Mouse (Mus musculus) right cerebral cortex, postnatal 10 days (tissue): ENCODE results near the gene Mymx.

Experiments
- DNase-seq, 2 experiments: peaks; one replicate each; pipeline ENCODE4 v3.0.0; 2021; ENCODE audit warnings: low spot score in 2 of 2

Mymx gene

DNA sequence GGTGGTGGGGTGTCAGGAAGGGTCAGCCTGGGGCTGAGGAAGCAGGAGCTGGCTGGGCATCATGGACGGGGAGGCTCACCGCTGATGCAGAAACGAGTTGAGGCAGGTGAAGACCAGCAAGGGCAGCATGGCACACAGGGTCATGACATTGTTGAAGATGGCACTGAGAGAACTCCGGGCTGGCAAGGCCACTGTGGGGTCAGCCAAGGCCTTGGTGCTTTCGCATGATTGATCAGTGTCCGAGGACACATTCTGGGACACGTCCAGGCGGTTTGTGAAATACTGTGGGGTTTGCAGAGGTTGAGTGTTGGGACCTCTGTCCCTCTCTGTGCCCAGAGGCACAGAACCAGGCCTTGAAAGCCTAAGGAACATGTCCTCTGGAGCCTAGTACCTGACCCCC is 12.1 kb downstream of the Mymx start:
- peak in 1 of 2 experiments; percentile 26 for DNase-seq

DNA sequence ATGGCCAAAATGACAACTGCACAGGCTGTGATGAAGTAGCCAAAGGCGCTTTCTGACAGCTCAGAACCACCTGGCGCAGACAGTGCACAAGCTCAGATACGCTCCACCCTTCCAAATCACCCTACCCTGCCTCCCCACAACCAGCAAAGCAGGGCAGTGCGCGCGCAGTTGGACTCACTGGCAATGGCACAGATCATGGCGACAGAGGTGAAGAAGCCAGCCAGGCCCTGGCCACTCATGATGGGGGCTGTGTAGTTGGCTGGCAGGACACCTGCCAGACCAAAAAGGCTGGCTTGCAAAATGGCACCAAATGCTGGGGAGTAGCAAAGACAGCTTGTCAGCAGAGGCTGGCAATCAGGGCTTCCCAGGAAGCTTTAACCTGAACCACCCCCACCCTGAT is 12.7 kb downstream of the Mymx start:
- DNase-seq: peak in 1 of 2 experiments; percentile 20

DNA sequence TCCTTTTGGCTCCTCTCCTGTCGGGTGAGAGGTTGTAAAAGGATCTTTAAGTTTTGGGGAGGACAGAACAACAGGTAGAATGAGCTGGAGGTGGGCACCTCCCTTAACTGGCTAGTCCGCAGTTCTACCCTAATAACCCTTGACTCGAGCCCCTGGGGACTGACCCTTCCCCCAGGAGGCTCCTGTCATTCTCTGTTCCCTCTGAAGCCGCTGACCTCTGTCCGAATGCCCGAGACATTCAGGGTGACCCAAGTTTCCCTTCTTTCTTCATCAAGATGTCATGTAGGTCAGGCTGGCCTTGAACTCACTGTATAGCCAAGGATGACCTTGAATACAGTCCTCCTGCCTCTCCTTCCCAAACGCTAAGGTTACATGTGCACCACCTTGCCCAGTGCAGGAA is 13.5 kb downstream of the Mymx start:
- no peak for DNase-seq

DNA sequence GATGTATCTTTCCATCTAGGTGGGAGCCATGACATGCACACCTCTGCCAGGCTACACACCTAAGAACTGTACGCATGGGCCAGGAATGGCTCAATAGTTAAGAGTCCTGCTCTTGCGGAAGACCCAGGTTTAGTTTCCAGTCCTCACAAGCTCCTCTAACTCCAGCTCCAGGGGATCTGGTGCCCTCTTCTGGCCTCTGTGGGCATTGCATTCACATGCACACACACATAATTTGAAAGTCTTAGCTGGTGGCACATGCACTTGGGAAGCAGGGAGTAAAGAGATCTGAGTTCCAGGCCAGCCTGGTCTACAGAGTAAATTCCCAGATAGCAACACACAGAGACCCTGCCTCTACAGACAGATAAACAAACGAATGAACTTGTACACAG is 15.5 kb downstream of the Mymx start:
- DNase-seq: no peak

DNA sequence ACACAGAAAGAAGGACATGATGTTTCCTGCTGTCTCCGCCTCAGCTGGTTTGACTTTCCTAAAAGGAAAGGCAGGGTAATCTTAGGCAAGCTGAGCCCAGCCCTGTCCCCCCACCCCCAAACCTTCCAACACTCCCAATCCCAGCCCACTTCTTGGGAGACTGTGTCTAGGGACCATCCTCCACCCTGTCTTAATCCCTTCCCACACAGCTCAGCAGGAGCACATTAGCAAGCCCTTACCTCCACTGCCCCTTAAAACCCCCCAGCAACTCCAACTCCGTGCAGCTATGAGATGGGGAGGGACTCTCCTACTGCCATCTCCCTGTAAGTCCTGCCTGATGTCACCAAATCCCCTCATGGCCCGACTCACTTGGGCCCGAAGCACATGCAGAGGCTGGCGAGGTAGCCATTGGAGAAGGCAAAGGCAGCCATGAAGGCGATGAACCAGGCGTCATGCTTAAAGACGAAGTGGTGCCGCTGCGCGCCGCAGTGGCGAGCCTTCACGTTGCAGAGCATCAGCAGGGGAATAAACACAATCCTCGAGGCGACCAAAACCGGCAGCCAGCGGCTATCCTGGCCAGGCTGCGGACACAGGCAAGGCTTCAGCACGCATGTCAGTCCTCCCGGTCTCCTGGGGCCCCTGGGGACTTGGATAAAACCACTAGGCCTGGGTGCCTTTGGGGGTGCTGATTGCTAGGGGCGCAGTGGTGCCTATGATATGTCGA is 16.0 kb downstream of the Mymx start:
- no peak for DNase-seq

DNA sequence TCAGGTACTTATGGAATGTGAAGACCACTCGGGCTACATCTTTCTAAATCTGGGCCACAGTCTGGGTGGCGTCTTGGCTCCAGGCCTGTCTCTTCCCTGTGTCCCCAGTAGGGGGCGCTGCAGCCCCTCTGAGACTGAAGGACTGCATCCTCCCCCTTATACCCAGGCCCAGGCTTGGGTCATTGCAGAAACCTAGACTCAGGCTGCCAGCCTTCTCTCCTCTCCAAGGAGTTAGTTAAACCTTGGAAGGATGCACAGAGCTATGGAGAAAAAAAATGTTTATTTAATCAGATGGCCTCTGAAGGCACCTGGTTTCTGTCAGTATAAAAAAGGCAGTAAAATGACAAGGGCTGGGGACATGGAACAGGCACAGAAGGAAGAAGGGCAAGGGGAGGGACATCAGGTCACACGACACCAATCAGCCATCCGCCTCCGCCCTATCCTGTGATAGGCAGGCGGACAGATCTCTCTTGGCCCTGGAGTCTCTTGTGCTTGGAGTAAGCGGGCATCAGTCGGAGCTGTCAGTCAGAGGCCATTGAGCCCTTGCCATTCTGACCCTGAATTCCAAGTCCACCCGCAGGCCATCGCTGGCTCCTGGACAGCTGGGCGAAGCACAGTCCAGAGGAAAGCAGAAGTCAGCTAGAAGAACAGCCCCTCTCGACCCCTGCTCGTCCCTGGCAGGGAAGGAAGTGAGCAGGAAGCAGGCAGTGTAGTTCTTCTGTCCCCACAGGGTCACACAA is 16.8 kb downstream of the Mymx start:
- peak; percentile 86 for DNase-seq

DNA sequence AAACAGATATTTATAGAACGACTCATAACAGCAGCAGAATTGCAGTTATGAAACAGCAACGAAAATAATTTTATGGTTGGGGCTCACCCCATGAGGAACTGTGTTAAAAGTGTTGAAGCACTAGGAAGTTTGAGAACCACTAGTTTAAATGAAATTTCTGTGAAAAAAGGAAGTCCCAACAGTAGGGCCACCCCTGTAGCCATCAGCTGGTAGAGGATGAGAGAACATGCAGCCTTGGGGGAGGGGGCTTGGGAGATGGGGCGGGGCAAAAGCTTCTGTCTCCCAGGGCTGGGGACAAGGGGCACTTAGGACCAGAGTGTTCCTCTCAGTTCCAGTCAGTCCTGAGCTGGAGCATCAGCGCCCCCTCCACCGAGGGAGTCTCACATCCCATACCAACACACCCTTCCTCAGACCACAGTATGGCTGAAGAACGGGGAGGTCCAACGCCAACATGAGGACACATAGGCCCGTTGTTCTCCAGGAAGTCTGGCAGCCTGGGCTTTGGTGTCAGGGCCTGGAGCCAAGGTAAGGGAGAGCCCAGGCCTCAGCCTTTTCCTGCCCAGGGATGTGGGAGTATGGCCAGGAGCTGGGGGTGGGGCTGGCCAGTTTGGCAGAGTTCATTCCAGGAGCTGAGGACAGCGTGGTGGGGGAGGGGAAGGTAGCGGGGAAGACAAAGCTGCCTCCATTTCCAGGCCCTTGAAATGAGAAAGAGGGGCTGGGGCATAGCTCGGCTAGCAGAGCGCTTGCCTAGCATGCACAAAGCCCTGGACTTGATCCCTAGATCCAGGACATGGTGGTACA is 17.6 kb downstream of the Mymx start:
- DNase-seq: peak; percentile 91 to 92

DNA sequence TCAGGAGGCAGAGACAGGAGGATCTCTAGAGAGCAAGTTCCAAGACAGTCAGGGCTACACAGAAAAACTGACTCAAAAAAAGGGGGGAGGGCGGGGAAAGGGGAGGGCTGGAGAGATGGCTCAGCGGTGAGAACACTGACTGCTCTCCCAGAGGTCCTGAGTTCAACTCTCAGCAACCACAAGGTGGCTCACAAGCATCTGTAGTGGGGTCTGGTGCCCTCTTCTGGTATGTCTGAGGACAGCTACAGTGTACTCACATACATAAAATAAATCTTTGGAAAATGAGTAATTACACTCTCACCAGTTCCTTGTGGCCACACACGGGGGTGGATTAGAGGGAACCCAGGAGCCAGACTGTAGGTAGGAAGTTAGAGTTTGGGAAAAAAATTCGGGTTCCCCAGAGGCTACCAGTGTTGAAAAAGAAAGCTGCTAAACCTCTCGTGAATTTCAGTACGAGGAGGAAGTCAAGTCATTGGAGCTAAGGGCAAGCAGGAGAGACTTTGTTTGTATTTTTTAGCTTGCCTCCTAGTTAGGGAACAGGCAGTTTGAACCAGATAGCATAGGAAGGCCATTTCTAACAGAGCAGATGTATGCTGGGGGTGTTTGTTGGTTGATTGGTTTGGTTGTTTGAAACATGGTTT is 19.1 kb downstream of the Mymx start:
- DNase-seq: no peak

DNA sequence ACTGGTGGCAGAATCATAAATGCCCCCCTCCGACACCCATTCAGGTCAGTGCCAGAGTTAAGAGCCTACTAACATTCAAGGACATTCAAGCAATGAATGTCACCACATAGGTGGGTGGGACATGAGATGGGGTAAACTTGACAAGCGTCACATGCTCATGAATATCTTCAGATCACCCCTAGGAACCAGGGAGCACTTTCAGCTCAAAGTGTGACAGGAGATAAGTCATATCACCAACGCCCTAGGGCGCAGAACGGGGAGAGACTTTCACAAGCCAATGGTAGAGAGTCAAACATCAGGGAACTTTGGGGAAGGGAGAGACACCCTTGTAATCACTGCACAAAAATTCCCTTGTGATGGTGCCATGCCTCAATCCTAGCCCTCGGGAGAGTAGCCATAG is 19.7 kb downstream of the Mymx start:
- DNase-seq: no peak

DNA sequence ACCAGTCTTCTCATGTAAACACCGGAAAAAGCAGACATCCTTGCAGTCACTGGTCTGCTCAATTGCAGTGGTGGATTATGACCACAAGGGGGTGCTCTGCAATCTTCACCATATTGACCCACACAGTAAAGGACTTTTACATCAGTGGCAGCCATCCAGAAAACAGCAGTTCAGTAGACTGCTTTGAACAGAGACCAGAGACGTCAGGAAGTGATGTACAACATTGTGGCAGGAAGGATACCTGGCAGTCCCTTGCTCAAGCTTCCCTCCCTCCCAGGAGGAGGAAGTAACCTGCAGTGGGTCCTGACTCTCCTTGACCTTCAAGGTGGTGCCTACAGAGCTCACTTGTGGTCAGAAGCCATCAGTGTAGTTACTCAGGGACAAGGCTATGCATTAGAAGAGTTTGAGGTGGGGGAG is 20.3 kb downstream of the Mymx start:
- peak; percentile 76 to 79 for DNase-seq

DNA sequence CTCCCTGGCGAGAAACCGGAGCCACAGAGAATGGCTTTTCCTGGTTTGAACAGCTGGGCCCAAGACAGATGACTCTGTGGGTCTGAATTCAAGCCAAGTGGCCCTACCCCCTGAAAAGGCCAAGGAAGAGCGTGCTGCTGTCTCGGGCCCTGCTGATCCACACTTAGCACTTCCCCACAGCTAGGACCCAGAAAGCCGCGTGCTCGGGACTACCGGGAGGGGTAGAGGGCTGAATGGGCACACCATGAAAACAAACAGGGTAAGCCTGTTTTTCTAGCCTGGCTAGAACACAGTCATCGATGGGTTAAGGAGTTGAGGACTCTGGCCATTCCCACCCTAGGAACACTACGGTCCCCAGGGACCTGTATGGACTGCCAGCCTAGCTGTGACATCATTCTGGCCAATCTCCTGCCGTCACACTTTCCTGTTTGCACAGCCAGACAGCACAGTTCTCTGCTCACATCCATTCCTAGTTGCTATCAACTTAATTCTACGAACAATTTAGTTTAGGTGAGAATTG is 20.9 kb downstream of the Mymx start:
- DNase-seq: peak in 1 of 2 experiments; percentile 36

DNA sequence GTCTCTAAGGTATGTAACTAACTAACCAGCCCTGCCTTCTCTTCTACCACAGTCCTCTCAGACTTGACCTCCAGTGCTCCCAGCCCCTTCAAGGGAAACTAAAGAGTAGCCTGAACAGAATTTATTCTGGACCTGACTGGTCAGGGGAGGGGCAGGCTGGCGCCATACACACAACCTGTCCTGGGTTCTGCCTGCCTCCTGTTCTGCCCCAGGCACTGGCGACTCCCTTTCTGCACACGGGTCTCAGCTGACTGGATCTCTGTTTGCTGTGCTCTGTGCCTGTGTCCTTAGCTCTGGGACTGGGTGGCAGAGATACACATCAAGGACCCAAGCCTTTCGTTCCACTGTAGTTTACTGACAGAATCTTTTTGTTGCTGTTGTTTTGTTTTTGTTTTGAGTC is 22.3 kb downstream of the Mymx start:
- DNase-seq: no peak

DNA sequence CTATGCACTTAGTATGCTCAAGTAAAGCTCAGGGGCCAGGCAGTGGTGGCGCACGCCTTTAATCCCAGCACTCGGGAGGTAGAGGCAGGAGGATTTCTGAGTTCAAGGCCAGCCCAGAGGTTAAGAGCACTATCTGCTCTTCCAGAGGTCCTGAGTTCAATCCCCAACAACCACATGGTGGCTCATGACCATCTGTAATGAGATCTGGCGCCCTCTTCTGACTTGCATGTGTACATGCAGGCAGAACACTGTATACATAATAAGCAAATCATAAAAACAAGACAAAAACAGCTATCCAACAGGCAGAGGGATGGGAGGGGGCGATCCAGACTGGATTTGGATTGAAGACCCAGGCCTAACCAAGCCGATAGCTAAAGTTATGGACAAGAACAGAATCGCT is 23.1 kb downstream of the Mymx start:
- DNase-seq: no peak

DNA sequence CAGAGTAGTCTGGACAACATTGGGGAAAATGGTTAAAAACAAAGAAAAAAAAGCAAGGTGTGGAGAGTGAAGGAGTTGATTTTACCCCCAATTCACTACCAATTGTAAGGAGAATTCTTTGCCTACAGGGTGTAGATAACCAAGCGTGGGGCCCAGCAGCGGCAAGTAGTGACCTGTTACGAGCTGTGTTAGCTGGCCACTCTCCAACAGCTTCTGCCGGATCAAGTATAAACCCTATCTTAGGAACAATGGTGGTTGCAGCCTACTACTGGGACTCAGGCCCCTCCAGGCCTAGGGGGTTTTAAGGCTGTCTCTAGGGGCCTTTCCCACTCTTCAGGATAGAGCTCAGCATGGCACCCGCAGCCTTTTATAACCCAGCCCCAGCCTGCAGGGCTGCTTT is 23.7 kb downstream of the Mymx start:
- DNase-seq: no peak

DNA sequence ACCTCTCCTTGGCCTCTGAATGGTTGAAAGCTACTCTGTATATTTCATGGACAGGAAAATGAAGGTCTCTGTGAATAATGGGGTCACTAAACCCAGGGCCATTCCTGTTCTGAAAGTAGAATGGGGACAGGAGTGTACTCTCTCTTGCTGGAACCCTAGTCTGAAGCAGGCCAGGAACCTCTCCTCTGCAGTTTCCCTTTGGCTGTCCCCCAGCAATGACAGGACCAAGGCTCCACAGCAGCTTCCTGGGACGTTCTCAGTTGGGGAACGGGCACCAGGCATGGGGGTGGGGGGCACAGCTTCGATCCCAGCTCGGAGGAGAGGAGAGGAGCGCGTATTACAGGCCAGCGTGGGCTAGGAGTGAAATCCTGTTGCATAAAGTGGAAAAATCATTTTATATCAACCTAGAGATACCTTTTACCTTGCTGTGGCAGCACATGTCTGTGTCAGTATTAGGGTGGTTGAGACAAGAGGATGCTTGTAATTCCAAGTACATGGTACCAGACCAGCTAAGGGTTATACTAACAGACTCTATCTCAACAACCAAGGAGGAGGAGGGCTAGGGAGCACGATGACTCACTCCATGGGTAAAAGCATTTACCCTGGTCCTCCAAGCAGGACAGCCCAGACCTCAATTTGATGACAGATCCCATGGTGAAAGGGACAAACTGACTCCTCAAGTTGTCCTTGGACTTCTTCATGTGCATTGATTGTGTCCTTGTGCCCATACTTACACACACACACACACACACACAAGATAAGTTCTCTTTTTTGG is 26.6 kb downstream of the Mymx start:
- no peak for DNase-seq

DNA sequence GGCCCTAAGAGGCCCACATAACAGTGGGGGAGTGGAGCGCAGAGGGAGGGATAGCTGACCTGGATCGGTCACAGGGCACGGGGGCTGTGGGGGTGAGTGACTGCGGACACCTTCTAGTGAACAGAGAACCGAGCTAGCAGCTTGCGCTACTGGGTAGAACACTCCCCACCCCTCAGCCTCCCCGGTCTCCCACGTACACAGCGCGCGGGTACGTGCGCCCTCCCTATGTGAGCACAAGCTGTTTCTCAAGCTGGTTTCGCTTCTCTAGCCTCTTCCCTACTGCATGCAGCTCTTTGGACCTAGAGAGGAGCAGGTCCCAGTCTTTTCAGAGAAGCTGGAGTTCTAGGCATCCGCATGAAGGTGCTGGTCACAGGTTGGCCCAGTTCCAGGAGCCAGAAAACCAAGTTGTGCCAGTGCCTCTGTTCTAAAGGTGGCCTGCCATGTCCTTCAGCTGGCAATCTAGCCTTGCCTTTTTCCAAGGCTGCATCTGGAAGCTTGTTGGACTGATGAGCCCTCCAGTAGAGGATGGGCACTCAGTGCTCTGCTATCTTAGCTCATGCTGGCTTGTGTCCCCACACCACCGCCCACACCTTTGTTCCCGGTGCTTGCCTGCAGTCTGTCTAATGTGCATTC is 27.7 kb downstream of the Mymx start:
- peak; percentile 90 to 93 for DNase-seq

DNA sequence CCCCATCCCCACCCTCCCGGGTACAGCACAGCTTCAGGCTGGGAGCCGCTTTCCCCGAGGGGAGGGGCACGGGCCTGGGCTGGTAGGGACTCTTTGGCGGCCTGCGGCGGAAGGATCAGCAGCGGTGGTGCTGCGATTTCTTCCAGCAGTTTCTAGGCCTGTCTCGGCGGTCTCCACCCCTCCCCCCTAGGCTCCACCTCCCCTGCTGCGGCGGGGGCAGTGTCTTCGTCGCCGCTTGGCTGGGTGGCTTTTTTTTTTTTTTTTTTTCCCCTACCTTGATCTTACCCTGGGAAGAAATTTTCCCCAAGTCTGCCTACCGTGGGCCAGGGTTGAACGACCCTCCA is 28.1 kb downstream of the Mymx start:
- peak; percentile 99 for DNase-seq

DNA sequence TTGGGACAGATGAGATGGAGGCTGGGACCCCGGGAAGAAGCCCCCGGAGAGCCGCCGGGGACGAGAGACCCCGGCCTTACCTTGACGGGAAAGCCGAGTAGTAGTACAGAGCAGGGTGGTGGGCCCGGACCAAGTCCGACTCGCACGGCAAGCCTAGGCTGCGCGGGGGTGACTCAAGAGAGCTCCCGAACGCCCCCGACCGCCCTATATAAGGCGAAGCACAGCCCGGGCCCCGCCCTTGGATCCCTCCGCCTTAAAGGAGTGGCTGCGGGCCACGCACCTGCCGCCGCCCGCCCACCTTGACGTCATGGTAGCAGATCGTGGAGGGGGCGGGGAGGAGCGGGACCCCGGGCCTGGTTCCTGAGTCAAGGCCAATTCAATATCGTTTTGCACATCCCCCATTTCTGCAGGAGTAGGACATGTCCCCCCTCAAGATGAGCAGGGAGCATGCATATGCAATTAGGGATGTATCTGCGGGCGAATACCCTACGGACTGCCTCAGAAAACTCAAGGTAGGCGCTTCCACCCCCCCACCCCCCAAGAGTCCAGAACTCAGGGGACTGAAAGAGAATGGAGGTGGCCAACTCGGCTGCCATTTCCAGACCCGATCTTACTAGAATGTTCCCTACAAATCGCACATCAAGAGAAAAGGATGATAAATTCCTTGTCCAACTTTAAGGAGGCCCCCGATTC is 28.7 kb downstream of the Mymx start, which contains the start of gene Hsp90ab1:
Hsp90ab1 (minus strand) TSS at position 185 of the 693 bp plus-strand sequence.
- DNase-seq: peak; percentile 99

DNA sequence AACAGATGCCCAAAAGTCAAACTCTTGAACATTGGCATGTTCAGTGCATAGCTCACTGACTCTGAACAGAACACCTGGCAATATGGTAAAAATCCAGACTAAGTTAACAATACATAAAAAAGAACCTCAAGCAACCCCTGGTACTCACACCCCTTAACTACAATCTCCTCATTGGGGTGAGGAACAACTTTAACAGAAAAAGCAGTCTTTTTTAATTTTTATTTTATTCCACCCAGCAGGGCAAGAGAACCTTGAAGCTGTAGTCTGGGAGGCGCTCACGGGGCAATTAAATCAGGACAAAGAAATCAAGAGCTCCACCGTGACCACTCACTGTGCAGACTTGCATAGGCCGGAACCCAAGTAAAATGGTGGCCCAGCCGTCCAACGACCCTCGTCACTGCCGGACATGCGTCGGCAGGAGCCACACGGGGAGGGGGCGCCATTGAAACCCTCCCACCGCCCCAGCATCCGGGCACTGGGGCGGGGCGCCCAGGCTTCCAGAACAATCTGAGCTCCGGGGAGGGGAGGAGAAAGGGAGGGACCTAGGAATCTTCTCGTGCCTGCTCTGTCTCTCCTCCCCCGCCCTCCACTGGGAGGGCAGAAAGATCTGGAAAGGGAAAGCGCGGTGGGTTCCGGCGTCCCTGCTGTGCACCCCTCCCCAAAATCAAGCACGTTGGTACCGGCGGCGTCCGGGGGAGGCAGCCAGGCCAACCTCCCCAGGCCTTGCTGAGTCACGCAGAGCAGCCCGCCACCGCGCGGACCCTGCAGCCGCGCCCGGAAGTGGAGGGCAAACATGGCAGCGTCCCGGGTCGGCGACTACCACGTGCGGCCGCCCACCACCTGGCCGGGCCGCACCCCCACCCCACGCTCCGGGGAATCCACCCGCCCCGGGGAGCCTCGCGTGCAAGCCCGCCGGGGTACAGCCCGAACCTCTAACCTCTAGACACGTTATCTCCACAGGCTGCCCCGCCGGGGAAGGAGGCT is 29.5 kb downstream of the Mymx start:
- DNase-seq: peak; percentile 89 to 91
